Mouse (Mus musculus) T-helper 2 cell (primary cell): ENCODE measurements around the gene Vat1l.

ENCODE experiments used
- in situ Hi-C: fragments of 300-600 bp; cut with MboI, MseI; formaldehyde crosslinking; loops from one replicate; pipeline ENCODE4 v1.15.1; 2025; ENCODE audit warnings: high pct_unique_total_duplicates

Gene Vat1l

GRCm38 (mm10) chr8:114205221-114205901 is at the start of gene Vat1l:
Vat1l (plus strand) TSS chr8:114205612.
- in situ Hi-C loops: loop anchor here (10.0 kb wide), 1 partner anchor 159 kb away; no protein-coding TSS in a partner anchor

- in situ Hi-C loops: no loop called here
Observed at GRCm38 (mm10) chr8:114158586-114158985, 46.8 kb upstream of the Vat1l start.

GRCm38 (mm10) chr8:114159666-114160065 is 45.7 kb upstream of the Vat1l start:
- in situ Hi-C loops: no loop called here

GRCm38 (mm10) chr8:114163871-114164270 is 41.5 kb upstream of the Vat1l start:
- in situ Hi-C loops: no loop called here

GRCm38 (mm10) chr8:114164444-114165096 is 40.8 kb upstream of the Vat1l start:
- in situ Hi-C loops: no loop called here

GRCm38 (mm10) chr8:114165741-114166140 is 39.7 kb upstream of the Vat1l start:
- in situ Hi-C loops: no loop called here

- in situ Hi-C loops: no loop called here
Observed at GRCm38 (mm10) chr8:114176721-114177120, 28.7 kb upstream of the Vat1l start.

- in situ Hi-C loops: no loop called here
Observed at GRCm38 (mm10) chr8:114193334-114193733, 12.1 kb upstream of the Vat1l start.

GRCm38 (mm10) chr8:114198990-114199389 is 6.4 kb upstream of the Vat1l start:
- in situ Hi-C loops: no loop called here

GRCm38 (mm10) chr8:114206421-114206983 is 1.1 kb downstream of the Vat1l start:
- in situ Hi-C loops: loop anchor here (10.0 kb wide), 1 partner anchor 158 kb away; no protein-coding TSS in a partner anchor

- in situ Hi-C loops: loop anchor here (10.0 kb wide), 1 partner anchor 158 kb away; no protein-coding TSS in a partner anchor
Observed at GRCm38 (mm10) chr8:114207026-114207425, 1.6 kb downstream of the Vat1l start.

GRCm38 (mm10) chr8:114220779-114221178 is 15.4 kb downstream of the Vat1l start:
- in situ Hi-C loops: no loop called here

GRCm38 (mm10) chr8:114222001-114222400 is 16.6 kb downstream of the Vat1l start:
- in situ Hi-C loops: no loop called here

- in situ Hi-C loops: no loop called here
Observed at GRCm38 (mm10) chr8:114224001-114224400, 18.6 kb downstream of the Vat1l start.

- in situ Hi-C loops: no loop called here
Observed at GRCm38 (mm10) chr8:114251321-114252065, 46.1 kb downstream of the Vat1l start.

- in situ Hi-C loops: no loop called here
Observed at GRCm38 (mm10) chr8:114258685-114259084, 53.3 kb downstream of the Vat1l start.

- in situ Hi-C loops: no loop called here
Observed at GRCm38 (mm10) chr8:114259713-114260355, 54.4 kb downstream of the Vat1l start.

- in situ Hi-C loops: no loop called here
Observed at GRCm38 (mm10) chr8:114262331-114262730, 56.9 kb downstream of the Vat1l start.

- in situ Hi-C loops: no loop called here
Observed at GRCm38 (mm10) chr8:114274558-114274957, 69.1 kb downstream of the Vat1l start.

GRCm38 (mm10) chr8:114281101-114281500 is 75.7 kb downstream of the Vat1l start:
- in situ Hi-C loops: no loop called here
